Mouse (Mus musculus): ENCODE data around the gene Twf1. TPM values are rescaled to one million over a fixed set of nuclear protein-coding genes. Genes with fewer than 3 reads are reported as not detected.

Twf1 gene
- 101 and 103 TPM in 2 replicates for polyA plus RNA-seq (2015; fragmentation: Nextera tagmentation; extraction: Ambion mirVana)

DNA sequence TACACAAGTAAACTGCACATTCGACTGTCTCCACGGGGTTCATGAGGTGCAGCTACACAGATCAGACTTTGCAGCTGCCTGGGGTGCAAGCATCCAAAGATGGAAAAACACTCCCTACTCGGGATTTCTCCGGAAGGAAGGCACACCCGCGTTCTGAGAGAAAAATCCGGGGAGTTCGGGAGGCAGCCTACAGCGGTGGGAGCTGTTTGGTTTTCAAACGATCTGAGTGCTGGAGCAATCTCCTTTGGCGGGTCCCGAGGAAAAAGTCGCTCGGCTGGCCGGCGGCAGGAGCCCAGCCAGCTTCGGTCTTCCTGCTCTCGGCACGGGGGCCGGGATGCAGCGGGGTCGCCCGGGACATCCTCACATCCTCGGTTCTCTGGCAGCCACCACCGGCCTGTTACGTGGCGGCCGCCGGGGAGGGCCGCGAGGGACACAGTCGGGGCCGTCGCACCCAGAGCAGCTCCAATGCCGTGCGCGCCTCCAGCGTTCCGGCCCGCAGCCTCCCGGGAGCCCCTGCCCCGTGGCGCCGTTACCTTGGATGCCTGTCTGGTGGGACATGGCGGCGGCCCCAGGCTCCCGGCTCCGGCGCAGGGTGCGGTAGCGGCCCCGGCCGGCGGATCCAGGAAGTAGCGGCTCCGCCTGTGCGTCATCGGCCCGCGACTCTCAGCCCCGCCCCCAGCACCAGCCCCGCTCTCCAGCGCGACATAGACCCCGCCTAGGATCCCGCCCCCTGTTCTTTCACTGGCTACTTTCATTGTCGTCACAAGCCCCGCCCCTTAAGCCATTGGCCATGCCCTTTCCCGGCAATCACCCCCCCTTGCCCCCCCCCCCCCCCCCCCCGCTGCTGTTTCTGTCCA is at the start of gene Twf1:
TSS of gene Twf1 (minus strand) at position 671 of the 857 bp plus-strand sequence.
- ATAC-seq (ENCODE audit: low FRiP score, low TSS enrichment), result peak; percentile 99
- H3K27ac ChIP-seq (ENCODE audit: low read length), result peak within 1 kb of the TSS; percentile 61
- H3K9me3 ChIP-seq (ENCODE audit: low read length), result no peaks in the 10 kb centered on the region
- WGBS, result under 1% methylated on average over 56 of the region's 70 CpGs
- peaks cover 6% of the 10 kb centered on the region; the same call in 1 of the 2 replicates for H3K36me3 ChIP-seq (ENCODE audit: insufficient read depth, low read length)
- no peaks in the 10 kb centered on the region for H3K27me3 ChIP-seq (ENCODE audit: insufficient read depth, low read length)
- H3K4me2 ChIP-seq (replicated peaks; ENCODE audit: low read depth, low read length), result peak within 1 kb of the TSS; percentile 77
- peak within 1 kb of the TSS; percentile 90 for H3K9ac ChIP-seq (replicated peaks; ENCODE audit: low read length)
- H3K4me3 ChIP-seq (ENCODE audit: low read length), result peak within 1 kb of the TSS; percentile 85
- peaks cover 8% of the 10 kb centered on the region for H3K4me1 ChIP-seq (ENCODE audit: insufficient read depth, low read length)

DNA sequence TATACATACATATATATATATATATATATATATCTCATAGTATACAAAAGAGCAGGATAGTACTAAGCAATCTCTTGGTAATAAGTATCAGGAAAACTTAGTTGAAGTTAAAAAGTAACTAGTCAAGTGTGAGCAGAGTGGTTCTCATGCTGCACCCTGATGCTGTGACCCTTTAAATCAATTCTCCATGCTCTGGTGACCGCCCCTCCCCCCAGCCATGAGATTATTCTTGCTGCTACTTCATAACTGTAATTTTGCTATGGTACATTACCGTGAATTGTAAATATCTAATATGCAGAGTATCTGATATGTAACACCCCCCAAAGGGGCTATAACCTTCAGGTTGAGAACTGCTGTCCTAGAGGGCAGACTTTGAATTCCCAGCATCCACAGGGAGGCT is 49.4 kb upstream of the Twf1 start:
- no peak overlapping the region for H3K4me2 ChIP-seq (replicated peaks; ENCODE audit: low read depth, low read length)
- no peaks in the 10 kb centered on the region for H3K36me3 ChIP-seq (ENCODE audit: insufficient read depth, low read length)
- H3K4me3 ChIP-seq (ENCODE audit: low read length), result no peak overlapping the region
- no peaks in the 10 kb centered on the region for H3K9me3 ChIP-seq (ENCODE audit: low read length)
- H3K27ac ChIP-seq (ENCODE audit: low read length), result 0 out of 2 replicates have a peak overlapping the region, but pooled peaks have one; percentile 7
- no peak for ATAC-seq (ENCODE audit: low FRiP score, low TSS enrichment)
- no peak overlapping the region for H3K9ac ChIP-seq (replicated peaks; ENCODE audit: low read length)
- peaks cover 6% of the 10 kb centered on the region for H3K4me1 ChIP-seq (ENCODE audit: insufficient read depth, low read length)
- no peaks in the 10 kb centered on the region for H3K27me3 ChIP-seq (ENCODE audit: insufficient read depth, low read length)
- WGBS, result 84% methylated on average over 2 of the region's 2 CpGs

DNA sequence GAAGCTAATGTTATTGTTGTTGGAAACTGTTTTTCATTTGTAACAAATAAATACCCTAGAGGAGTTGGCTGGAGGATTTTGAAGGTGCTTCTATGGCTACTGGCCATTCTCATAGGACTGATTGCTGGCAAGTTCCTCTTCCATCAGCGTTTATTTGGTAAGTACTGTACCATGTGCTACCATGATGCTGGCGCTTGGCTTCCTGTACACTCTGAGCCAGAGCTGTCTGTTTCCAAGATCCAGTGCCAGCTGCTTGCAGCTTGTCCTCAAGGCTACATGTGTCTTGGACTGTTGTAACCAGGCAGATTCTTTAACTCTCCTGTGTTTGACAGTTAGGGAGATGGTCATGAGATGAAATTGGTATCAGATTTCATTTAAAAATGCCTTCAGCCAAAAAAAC is 48.5 kb upstream of the Twf1 start:
- Histone ChIP-seq H3K36me3 (ENCODE audit: insufficient read depth, low read length) (no peaks in the 10 kb centered on the region), H3K9ac (replicated peaks; ENCODE audit: low read length) (no peak overlapping the region), H3K4me1 (ENCODE audit: insufficient read depth, low read length) (peaks cover 6% of the 10 kb centered on the region), H3K27me3 (ENCODE audit: insufficient read depth, low read length) (no peaks in the 10 kb centered on the region), H3K9me3 (ENCODE audit: low read length) (no peaks in the 10 kb centered on the region), H3K4me3 (ENCODE audit: low read length) (no peak overlapping the region), H3K4me2 (replicated peaks; ENCODE audit: low read depth, low read length) (no peak overlapping the region), H3K27ac (ENCODE audit: low read length) (0 out of 2 replicates have a peak overlapping the region, but pooled peaks have one; percentile 12)
- 82% methylated on average over 2 of the region's 2 CpGs for WGBS
- no peak for ATAC-seq (ENCODE audit: low FRiP score, low TSS enrichment)

DNA sequence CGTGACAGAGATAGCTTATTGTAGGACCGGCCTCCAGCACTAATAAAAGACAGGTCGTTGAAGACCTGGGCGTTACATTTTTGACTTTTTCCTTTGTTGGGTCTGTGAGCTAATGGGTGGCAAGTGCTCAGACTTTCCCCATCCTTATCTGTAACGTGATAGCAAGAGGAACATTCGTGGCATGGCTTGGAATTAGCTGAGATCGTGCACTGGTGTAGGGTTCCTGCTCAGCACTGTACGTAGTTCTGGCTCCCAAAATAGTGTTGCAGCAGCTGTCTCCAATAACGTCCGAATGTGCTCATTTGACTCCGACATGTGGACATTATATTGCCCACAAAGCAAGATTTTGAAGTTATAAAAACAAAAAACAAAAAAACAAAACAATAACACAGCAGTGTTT is 44.8 kb upstream of the Twf1 start:
- no peaks in the 10 kb centered on the region for H3K36me3 ChIP-seq (ENCODE audit: insufficient read depth, low read length)
- H3K4me2 ChIP-seq (replicated peaks; ENCODE audit: low read depth, low read length), result no peak overlapping the region
- H3K9ac ChIP-seq (replicated peaks; ENCODE audit: low read length), result no peak overlapping the region
- peaks cover 8% of the 10 kb centered on the region; the same call in 1 of the 2 replicates for H3K27me3 ChIP-seq (ENCODE audit: insufficient read depth, low read length)
- WGBS, result 51% methylated on average over 11 of the region's 11 CpGs
- H3K27ac ChIP-seq (ENCODE audit: low read length), result no peak overlapping the region
- no peaks in the 10 kb centered on the region for H3K9me3 ChIP-seq (ENCODE audit: low read length)
- H3K4me1 ChIP-seq (ENCODE audit: insufficient read depth, low read length), result peaks cover 6% of the 10 kb centered on the region
- no peak overlapping the region for H3K4me3 ChIP-seq (ENCODE audit: low read length)
- ATAC-seq (ENCODE audit: low FRiP score, low TSS enrichment), result no peak

DNA sequence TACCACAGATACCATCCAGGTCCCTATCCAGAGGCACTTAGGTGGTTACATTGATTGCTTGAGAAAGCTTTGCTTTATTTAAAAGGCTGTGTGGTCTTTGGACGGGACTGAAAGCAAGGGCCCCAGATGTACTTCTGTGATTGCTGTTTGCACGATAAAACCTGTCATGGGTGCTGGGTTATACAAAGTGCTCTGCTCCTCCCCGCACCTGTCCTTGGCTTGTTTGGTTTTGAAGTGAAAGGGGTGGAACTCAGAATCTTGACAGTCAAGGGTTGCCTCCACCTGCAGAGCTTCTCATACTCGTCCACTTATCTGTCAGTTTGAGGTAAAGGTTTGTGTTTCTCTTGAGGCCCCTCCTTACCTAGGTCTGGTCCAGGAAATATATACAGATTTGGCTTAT is 40.9 kb upstream of the Twf1 start:
- WGBS, result 80% methylated on average over 4 of the region's 4 CpGs
- no peak for ATAC-seq (ENCODE audit: low FRiP score, low TSS enrichment)
- Histone ChIP-seq H3K4me3 (ENCODE audit: low read length) (no peak overlapping the region), H3K27ac (ENCODE audit: low read length) (no peak overlapping the region), H3K27me3 (ENCODE audit: insufficient read depth, low read length) (peaks cover 8% of the 10 kb centered on the region; the same call in 1 of the 2 replicates), H3K4me1 (ENCODE audit: insufficient read depth, low read length) (no peaks in the 10 kb centered on the region), H3K36me3 (ENCODE audit: insufficient read depth, low read length) (no peaks in the 10 kb centered on the region), H3K4me2 (replicated peaks; ENCODE audit: low read depth, low read length) (no peak overlapping the region), H3K9ac (replicated peaks; ENCODE audit: low read length) (no peak overlapping the region), H3K9me3 (ENCODE audit: low read length) (no peaks in the 10 kb centered on the region)

DNA sequence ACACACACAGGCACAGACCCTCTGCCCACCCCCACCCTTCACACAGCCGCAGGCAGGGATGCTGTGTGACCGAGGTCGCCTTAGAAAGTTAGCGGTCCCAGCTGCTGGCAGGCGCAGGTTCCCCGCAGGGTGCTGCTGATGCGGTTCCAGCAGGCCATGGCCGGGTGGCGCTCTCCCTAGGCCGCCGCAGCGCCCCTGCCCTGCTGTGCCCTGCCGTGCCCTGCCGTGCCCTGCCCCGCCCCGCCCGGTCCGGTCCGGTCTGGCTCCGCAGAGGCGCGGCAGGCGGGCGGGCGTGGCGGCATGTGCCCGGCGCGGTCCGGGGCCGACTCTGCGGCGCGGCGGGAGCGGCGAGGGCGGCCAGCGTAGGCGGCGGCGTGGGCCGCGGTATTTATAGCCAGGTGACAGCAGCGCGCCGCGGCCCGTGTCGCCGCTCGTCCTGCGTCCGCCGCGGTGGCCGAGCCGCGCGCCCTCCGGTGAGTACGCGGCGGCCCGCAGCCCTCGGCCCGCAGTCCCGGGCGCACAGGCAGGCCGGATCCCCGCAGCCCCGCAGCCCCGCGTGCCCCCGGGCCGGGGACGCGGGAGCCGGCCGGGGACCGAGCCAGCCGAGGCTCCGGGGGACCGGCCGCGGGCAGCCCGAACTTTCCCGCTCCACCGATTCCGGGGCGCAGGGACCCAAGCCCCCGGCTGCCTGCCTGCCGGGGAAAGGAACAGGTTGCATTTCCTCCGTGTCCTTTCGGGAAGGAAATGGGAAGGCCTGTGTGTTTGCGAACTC is 39.3 kb upstream of the Twf1 start, which contains the start of gene Tmem117:
TSS of gene Tmem117 (plus strand) at position 403 of the 772 bp plus-strand sequence.
- peak; percentile 91 for ATAC-seq (ENCODE audit: low FRiP score, low TSS enrichment)
- H3K4me3 ChIP-seq (ENCODE audit: low read length), result peak within 1 kb of the TSS; percentile 58
- peak within 1 kb of the TSS; percentile 98 for H3K4me2 ChIP-seq (replicated peaks; ENCODE audit: low read depth, low read length)
- no peaks in the 10 kb centered on the region for H3K36me3 ChIP-seq (ENCODE audit: insufficient read depth, low read length)
- peak within 1 kb of the TSS; percentile 69 for H3K9ac ChIP-seq (replicated peaks; ENCODE audit: low read length)
- no peaks in the 10 kb centered on the region for H3K9me3 ChIP-seq (ENCODE audit: low read length)
- under 1% methylated on average over 59 of the region's 96 CpGs for WGBS
- no peaks in the 10 kb centered on the region for H3K4me1 ChIP-seq (ENCODE audit: insufficient read depth, low read length)
- 0 out of 2 replicates have a peak within 1 kb of the TSS, but pooled peaks have one; percentile 5 for H3K27ac ChIP-seq (ENCODE audit: low read length)
- H3K27me3 ChIP-seq (ENCODE audit: insufficient read depth, low read length), result peaks cover 8% of the 10 kb centered on the region; the same call in 1 of the 2 replicates

DNA sequence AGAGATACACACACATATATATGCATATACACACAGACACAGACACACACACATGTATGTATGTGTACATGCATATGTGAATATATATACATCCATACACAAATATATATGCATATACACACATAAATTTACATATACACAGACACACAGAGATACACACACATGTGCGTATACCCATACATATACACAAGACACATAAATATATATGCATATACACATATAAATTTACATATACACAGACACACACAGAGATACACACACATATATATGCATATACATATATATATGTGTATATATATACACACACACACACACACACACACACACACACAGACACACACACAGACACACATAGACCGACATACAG is 38.8 kb upstream of the Twf1 start:
- no peaks in the 10 kb centered on the region for H3K36me3 ChIP-seq (ENCODE audit: insufficient read depth, low read length)
- no peak overlapping the region for H3K27ac ChIP-seq (ENCODE audit: low read length)
- ATAC-seq (ENCODE audit: low FRiP score, low TSS enrichment), result no peak
- peaks cover 8% of the 10 kb centered on the region; the same call in 1 of the 2 replicates for H3K27me3 ChIP-seq (ENCODE audit: insufficient read depth, low read length)
- no peaks in the 10 kb centered on the region for H3K9me3 ChIP-seq (ENCODE audit: low read length)
- 45% methylated on average over 2 of the region's 2 CpGs for WGBS
- peak overlapping the region; percentile 58 for H3K4me3 ChIP-seq (ENCODE audit: low read length)
- H3K4me2 ChIP-seq (replicated peaks; ENCODE audit: low read depth, low read length), result peak overlapping the region; percentile 98
- no peak overlapping the region; the same call in 1 of the 2 replicates for H3K9ac ChIP-seq (replicated peaks; ENCODE audit: low read length)
- no peaks in the 10 kb centered on the region for H3K4me1 ChIP-seq (ENCODE audit: insufficient read depth, low read length)

DNA sequence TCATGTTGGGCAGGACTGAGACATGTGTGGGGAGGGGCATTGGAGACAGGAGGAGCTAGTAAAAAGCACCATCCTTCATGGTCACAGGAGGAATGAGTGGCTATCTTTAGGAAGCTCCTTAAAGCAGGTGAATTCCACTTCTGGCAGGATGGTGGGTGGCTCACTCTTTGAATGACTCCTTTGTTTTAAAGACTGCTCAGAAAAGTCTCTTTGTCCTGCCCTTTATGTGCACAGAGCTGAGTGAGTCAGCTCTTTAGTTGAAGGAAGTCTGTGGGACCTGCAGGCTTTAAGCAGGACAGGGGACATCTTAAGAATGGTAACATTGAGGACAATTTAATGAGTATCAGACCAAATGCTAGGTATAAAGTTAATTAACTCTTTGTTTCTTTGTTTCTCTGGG is 31.2 kb upstream of the Twf1 start:
- no peaks in the 10 kb centered on the region for H3K9me3 ChIP-seq (ENCODE audit: low read length)
- ATAC-seq (ENCODE audit: low FRiP score, low TSS enrichment), result no peak
- H3K27ac ChIP-seq (ENCODE audit: low read length), result no peak overlapping the region
- no peak overlapping the region for H3K9ac ChIP-seq (replicated peaks; ENCODE audit: low read length)
- no peaks in the 10 kb centered on the region for H3K36me3 ChIP-seq (ENCODE audit: insufficient read depth, low read length)
- H3K4me1 ChIP-seq (ENCODE audit: insufficient read depth, low read length), result no peaks in the 10 kb centered on the region
- no peaks in the 10 kb centered on the region for H3K27me3 ChIP-seq (ENCODE audit: insufficient read depth, low read length)
- H3K4me2 ChIP-seq (replicated peaks; ENCODE audit: low read depth, low read length), result no peak overlapping the region
- H3K4me3 ChIP-seq (ENCODE audit: low read length), result no peak overlapping the region

DNA sequence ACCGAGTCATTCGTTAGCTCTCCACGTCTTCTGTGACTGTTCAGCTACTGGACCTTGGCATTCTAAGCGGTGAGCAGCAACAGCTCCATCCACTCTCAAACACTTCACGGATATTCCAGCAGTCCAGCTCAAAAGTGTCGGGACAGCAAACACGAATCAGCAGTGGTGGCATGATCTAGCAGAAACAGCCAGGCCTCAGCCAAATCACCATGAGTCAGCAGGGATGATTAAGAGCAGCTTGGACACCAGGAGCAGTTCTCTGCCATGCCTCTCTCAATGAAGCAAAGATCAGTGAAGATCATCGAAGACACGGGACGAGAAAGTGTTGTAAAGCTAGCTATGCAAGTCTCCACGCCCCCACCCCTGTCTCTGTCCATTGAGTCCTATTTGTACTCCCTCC is 26.3 kb upstream of the Twf1 start:
- no peak overlapping the region for H3K27ac ChIP-seq (ENCODE audit: low read length)
- H3K36me3 ChIP-seq (ENCODE audit: insufficient read depth, low read length), result no peaks in the 10 kb centered on the region
- 92% methylated on average over 11 of the region's 11 CpGs for WGBS
- H3K27me3 ChIP-seq (ENCODE audit: insufficient read depth, low read length), result no peaks in the 10 kb centered on the region
- no peak overlapping the region for H3K4me2 ChIP-seq (replicated peaks; ENCODE audit: low read depth, low read length)
- H3K9ac ChIP-seq (replicated peaks; ENCODE audit: low read length), result no peak overlapping the region
- no peak overlapping the region for H3K4me3 ChIP-seq (ENCODE audit: low read length)
- no peaks in the 10 kb centered on the region for H3K9me3 ChIP-seq (ENCODE audit: low read length)
- no peak for ATAC-seq (ENCODE audit: low FRiP score, low TSS enrichment)
- no peaks in the 10 kb centered on the region for H3K4me1 ChIP-seq (ENCODE audit: insufficient read depth, low read length)

Measured in kidney, embryonic 16.5 days (tissue).